Mouse (Mus musculus): ENCODE data around the gene Vav3. TPM values are rescaled to one million over a fixed set of nuclear protein-coding genes. Genes with fewer than 3 reads are reported as not detected.

Gene Vav3
- total RNA-seq, 2 experiments from 2014 or later, result 5.7 to 9.1 TPM

- TF ChIP-seq CTCF (IDR thresholded peaks at IDR 0.05), result no peak
- DNase-seq (ENCODE audit: extremely low spot score in 1 of 2, low spot score in 2 of 2), result no peak
- Histone ChIP-seq H3K27ac (no peak overlapping the region), H3K4me3 (no peak overlapping the region)
- intact Hi-C loops (cut with DNase I), result loop anchor here (10.0 kb wide), 1 partner anchor 149 kb away; no protein-coding TSS in a partner anchor
Observed at GRCm38 (mm10) chr3:109683608-109684295, 343.3 kb downstream of the Vav3 start.

GRCm38 (mm10) chr3:109690566-109690965 is 350.1 kb downstream of the Vav3 start:
- intact Hi-C loops (cut with DNase I), result no loop called here
- DNase-seq (ENCODE audit: extremely low spot score in 1 of 2, low spot score in 2 of 2), result no peak
- no peak for TF ChIP-seq CTCF (IDR thresholded peaks at IDR 0.05)
- H3K27ac ChIP-seq, result no peak overlapping the region
- no peak overlapping the region for H3K4me3 ChIP-seq

- Histone ChIP-seq H3K27ac (no peak overlapping the region), H3K4me3 (no peak overlapping the region)
- intact Hi-C loops (cut with DNase I), result no loop called here
- TF ChIP-seq CTCF (IDR thresholded peaks at IDR 0.05), result no peak
- DNase-seq (ENCODE audit: extremely low spot score in 1 of 2, low spot score in 2 of 2), result no peak
Observed at GRCm38 (mm10) chr3:109692613-109693012, 352.2 kb downstream of the Vav3 start.

GRCm38 (mm10) chr3:109701301-109701700 is 360.8 kb downstream of the Vav3 start:
- no peak for DNase-seq (ENCODE audit: extremely low spot score in 1 of 2, low spot score in 2 of 2)
- no peak for TF ChIP-seq CTCF (IDR thresholded peaks at IDR 0.05)
- H3K4me3 ChIP-seq, result no peak overlapping the region
- H3K27ac ChIP-seq, result no peak overlapping the region
- intact Hi-C loops (cut with DNase I), result no loop called here

GRCm38 (mm10) chr3:109707786-109708460 is 367.5 kb downstream of the Vav3 start:
- Histone ChIP-seq H3K4me3 (no peak overlapping the region), H3K27ac (no peak overlapping the region)
- no peak for TF ChIP-seq CTCF (IDR thresholded peaks at IDR 0.05)
- intact Hi-C loops (cut with DNase I), result no loop called here
- no peak for DNase-seq (ENCODE audit: extremely low spot score in 1 of 2, low spot score in 2 of 2)

GRCm38 (mm10) chr3:109711751-109712150 is 371.3 kb downstream of the Vav3 start:
- no peak overlapping the region for H3K27ac ChIP-seq
- intact Hi-C loops (cut with DNase I), result no loop called here
- no peak for TF ChIP-seq CTCF (IDR thresholded peaks at IDR 0.05)
- no peak overlapping the region for H3K4me3 ChIP-seq
- no peak for DNase-seq (ENCODE audit: extremely low spot score in 1 of 2, low spot score in 2 of 2)

- intact Hi-C loops (cut with DNase I), result no loop called here
- no peak overlapping the region for H3K27ac ChIP-seq
- DNase-seq (ENCODE audit: extremely low spot score in 1 of 2, low spot score in 2 of 2), result no peak
- H3K4me3 ChIP-seq, result no peak overlapping the region
- no peak for TF ChIP-seq CTCF (IDR thresholded peaks at IDR 0.05)
Observed at GRCm38 (mm10) chr3:109714476-109714875, 374.0 kb downstream of the Vav3 start.

- TF ChIP-seq CTCF (IDR thresholded peaks at IDR 0.05), result no peak
- intact Hi-C loops (cut with DNase I), result no loop called here
- Histone ChIP-seq H3K4me3 (no peak overlapping the region), H3K27ac (no peak overlapping the region)
- no peak for DNase-seq (ENCODE audit: extremely low spot score in 1 of 2, low spot score in 2 of 2)
Observed at GRCm38 (mm10) chr3:109721753-109722152, 381.3 kb downstream of the Vav3 start.

GRCm38 (mm10) chr3:109726776-109727175 is 386.3 kb downstream of the Vav3 start:
- Histone ChIP-seq H3K4me3 (no peak overlapping the region), H3K27ac (no peak overlapping the region)
- TF ChIP-seq CTCF (IDR thresholded peaks at IDR 0.05), result no peak
- intact Hi-C loops (cut with DNase I), result no loop called here
- no peak for DNase-seq (ENCODE audit: extremely low spot score in 1 of 2, low spot score in 2 of 2)

GRCm38 (mm10) chr3:109731592-109732230 is 391.3 kb downstream of the Vav3 start:
- H3K27ac ChIP-seq, result no peak overlapping the region
- intact Hi-C loops (cut with DNase I), result loop anchor here (2.0 to 5.0 kb wide), 2 partner anchors 205 to 411 kb away; partner anchors contain the start of gene Ntng1

GRCm38 (mm10) chr3:109732327-109733182 is 392.1 kb downstream of the Vav3 start:
- peak; percentile 73 for TF ChIP-seq CTCF (IDR thresholded peaks at IDR 0.05)

More at GRCm38 (mm10) chr3:109731592-109732230, 391.3 kb downstream of the Vav3 start:
- no peak for DNase-seq (ENCODE audit: extremely low spot score in 1 of 2, low spot score in 2 of 2)
- TF ChIP-seq CTCF (IDR thresholded peaks at IDR 0.05), result no peak
- no peak overlapping the region for H3K4me3 ChIP-seq

More at GRCm38 (mm10) chr3:109732327-109733182, 392.1 kb downstream of the Vav3 start:
- no peak for DNase-seq (ENCODE audit: extremely low spot score in 1 of 2, low spot score in 2 of 2)
- Histone ChIP-seq H3K4me3 (no peak overlapping the region), H3K27ac (no peak overlapping the region)
- intact Hi-C loops (cut with DNase I), result loop anchor here (5.0 kb wide), 1 partner anchor 410 kb away; the partner anchor contains the start of gene Ntng1

Other genes with a start within 250 kb of the Vav3 start
- gene Slc25a24, start 217.5 kb upstream of the Vav3 start, total RNA-seq (2021), result 1 to 10 TPM; 3.4 to 4.0 TPM

All from left cerebral cortex, adult 2 months (tissue).